ENCODE assay signal across 21 mouse cellular contexts in genomic region chr4:139422409-139422808, GRCm38 (mm10).
"Had no signal": no experiment of that assay in that cellular context is flagged by ENCODE, and none has a peak within 500 bp of the region (broad histone marks: within the 10 kb centered on the region; RNA-seq: fewer than 3 reads in every experiment).

No protein-coding gene starts in this region.

- H3K27me3 ChIP-seq: kidney, embryonic 15.5 days; liver, embryonic 15.5 days; lung, embryonic 15.5 days; megakaryocyte, embryonic 14.5 days; midbrain, embryonic 13.5 days; neural tube, embryonic 12.5 days; neural tube, embryonic 15.5 days; stomach, embryonic 15.5 days had no signal

- H3K4me3 ChIP-seq: kidney, embryonic 15.5 days; left cerebral cortex, adult 2 months; liver, embryonic 15.5 days; lung, embryonic 15.5 days; megakaryocyte, embryonic 14.5 days; midbrain, embryonic 10.5 days; midbrain, embryonic 13.5 days; neural tube, embryonic 12.5 days; neural tube, embryonic 15.5 days; stomach, embryonic 15.5 days had no signal

- DNase-seq: kidney, adult 8-10 months; kidney, postnatal 10 days; layer of hippocampus, postnatal 36 days; lung, adult 18-20 months; lung, postnatal 10 days; lung, postnatal 36 days; right cerebral cortex, adult 18-20 months; right cerebral cortex, postnatal 14 days; right cerebral cortex, postnatal 4 days; thymus, adult 18-20 months; thymus, postnatal 36 days had no signal
